Mouse (Mus musculus) T-helper 2 cell (primary cell): ENCODE measurements around the gene Eif5.

ENCODE experiments used
- in situ Hi-C: fragments of 300-600 bp; cut with MboI, MseI; formaldehyde crosslinking; loops from one replicate; pipeline ENCODE4 v1.15.1; 2025; ENCODE audit warnings: high pct_unique_total_duplicates

The Eif5 gene

DNA sequence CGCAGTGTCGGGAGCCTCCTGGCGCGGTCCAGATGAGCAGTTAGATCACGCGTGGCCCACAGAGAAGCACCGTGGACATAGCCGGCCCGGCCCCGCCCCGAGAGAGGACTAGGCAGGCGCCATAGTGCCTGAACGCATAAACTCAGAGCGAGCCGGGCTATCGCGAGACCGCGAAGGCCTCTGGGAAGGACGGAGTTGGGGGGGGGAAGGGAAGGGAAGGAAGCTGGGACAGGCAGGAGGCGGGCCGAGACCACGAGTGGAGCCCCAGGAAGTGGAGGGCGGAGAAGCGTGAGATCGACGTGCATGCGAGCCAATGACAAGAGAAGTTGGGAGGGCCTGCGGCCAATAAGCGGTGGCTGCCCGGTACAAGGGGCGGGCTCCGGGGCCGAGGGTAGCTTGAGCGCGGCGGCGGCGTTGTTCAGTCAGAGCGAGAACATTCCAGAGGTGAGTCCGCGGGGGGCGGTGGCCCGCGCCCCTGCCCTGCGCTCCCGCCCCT, at the start of gene Eif5:
Gene Eif5, plus strand, starts transcription at position 221 of the 496 bp plus-strand sequence.
- in situ Hi-C loops: loop anchor here (10.0 kb wide), 1 partner anchor 843 kb away; no protein-coding TSS in a partner anchor

GRCm38 (mm10) chr12:111489261-111489865, 48.5 kb upstream of the Eif5 start:
- in situ Hi-C loops: no loop called here

DNA sequence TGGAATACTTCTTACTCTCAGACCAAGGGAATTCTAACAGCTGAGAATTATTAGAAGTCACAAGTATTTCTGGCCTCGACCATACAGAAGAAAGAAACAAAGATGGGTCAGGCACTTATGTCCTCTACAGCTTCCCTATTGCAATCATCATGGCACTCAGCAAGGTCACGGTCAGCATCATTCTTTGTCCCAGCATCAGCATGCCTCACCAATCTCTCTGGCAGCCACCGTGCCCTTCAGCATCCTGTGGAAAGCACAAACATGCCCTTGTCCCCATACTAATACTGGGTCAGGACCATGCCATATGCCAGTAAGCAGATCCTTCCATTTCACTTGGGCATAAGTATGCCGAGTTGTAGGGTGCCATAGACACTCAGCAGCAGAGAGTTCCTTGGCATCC, 42.9 kb upstream of the Eif5 start:
- in situ Hi-C loops: no loop called here

- in situ Hi-C loops: no loop called here
Measured at GRCm38 (mm10) chr12:111497076-111497475, 40.7 kb upstream of the Eif5 start.

GRCm38 (mm10) chr12:111499617-111500016, 38.2 kb upstream of the Eif5 start:
- in situ Hi-C loops: loop anchor here (10.0 kb wide), 1 partner anchor 365 kb away; no protein-coding TSS in a partner anchor

DNA sequence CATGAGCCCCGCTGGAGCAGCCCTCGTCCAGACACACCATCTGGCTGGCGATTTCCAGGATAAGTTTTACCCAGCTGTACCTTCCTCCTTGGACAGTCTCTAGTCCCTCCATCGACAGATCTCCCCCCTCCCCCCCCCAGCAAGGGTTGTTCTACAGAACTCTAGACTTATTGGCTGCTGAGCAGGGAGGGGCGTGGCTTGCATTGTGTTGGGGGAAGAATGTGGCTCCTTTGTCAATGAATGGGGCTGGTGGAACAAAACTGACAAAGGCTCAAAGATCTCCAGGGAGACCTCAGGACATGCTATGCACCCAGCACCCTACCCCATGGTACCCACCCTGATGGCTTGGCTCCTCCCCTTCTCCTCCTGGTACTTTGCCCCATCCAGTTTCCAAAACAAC, 37.1 kb upstream of the Eif5 start:
- in situ Hi-C loops: loop anchor here (10.0 kb wide), 1 partner anchor 366 kb away; no protein-coding TSS in a partner anchor

GRCm38 (mm10) chr12:111503063-111503567, 34.7 kb upstream of the Eif5 start:
- in situ Hi-C loops: loop anchor here (10.0 kb wide), 1 partner anchor 368 kb away; no protein-coding TSS in a partner anchor

- in situ Hi-C loops: loop anchor here (10.0 kb wide), 1 partner anchor 369 kb away; no protein-coding TSS in a partner anchor
Measured at GRCm38 (mm10) chr12:111503571-111503970, 34.2 kb upstream of the Eif5 start.

GRCm38 (mm10) chr12:111504904-111505303, 32.9 kb upstream of the Eif5 start:
- in situ Hi-C loops: loop anchor here (10.0 kb wide), 1 partner anchor 370 kb away; no protein-coding TSS in a partner anchor

- in situ Hi-C loops: loop anchor here (10.0 kb wide), 1 partner anchor 372 kb away; no protein-coding TSS in a partner anchor
Measured at GRCm38 (mm10) chr12:111507001-111507400, 30.8 kb upstream of the Eif5 start.

DNA sequence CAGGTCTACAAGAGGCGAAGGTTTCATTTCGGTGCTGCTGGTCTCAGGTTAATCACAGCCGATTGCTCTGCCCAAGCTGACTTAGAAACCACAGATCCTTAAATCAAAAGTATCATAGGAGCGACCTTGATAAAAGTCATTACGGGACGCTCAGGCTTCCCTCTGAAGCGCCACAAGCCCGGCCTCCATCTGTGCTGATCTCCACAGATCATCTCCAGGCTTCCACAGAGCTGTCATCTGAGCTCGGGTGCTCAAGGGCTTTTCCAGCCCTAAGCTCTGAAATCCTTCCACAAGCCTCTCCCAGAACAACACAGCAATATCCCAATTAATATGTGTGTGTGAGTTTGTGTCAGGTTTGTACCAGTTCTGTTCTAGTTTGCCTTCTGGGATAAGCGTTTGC, 29.9 kb upstream of the Eif5 start:
- in situ Hi-C loops: loop anchor here (10.0 kb wide), 1 partner anchor 373 kb away; no protein-coding TSS in a partner anchor

DNA sequence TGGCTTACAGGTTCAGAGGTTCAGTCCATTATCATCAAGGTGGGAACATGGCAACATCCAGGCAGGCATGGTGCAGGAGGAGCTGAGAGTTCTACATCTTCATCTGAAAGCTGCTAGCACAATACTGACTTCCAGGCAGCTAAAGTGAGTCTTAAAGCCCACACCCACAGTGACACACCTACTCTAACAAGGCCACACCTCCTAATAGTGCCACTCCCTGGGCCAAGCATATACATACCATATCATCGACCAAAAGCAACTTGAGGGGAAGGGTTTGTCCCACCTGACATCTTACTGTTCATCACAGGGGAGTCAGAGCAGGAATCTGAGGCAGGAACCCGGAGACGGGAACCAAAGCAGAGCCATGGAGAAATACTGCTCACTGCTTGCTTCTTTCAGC, 29.4 kb upstream of the Eif5 start:
- in situ Hi-C loops: loop anchor here (10.0 kb wide), 1 partner anchor 374 kb away; no protein-coding TSS in a partner anchor

DNA sequence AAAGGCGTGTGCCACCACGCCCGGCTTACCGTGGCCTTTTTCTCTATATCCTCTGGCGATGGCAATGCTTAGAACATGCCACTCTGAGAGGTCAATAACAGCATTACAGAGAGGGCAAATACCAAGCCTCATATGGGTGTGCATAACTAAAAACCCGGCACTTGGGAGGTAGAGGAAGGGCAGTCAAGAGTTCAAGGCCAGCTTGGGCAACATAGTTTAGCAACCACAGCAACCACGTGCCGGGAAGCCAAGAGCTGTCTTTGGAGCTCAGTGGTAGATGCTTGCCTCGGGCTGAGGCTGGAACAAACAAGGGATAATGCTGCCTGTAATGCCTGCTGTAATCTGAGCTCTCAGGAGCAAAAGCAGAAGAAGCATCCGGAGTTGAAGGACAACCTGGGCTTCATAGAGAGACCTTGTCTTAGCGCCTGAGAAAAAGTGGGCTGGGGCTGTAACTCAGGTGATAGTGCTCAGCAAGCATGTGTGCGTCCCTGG, 25.2 kb upstream of the Eif5 start:
- in situ Hi-C loops: no loop called here

- in situ Hi-C loops: no loop called here
Measured at GRCm38 (mm10) chr12:111513673-111514072, 24.1 kb upstream of the Eif5 start.

GRCm38 (mm10) chr12:111514231-111514792, 23.5 kb upstream of the Eif5 start:
- in situ Hi-C loops: no loop called here

DNA sequence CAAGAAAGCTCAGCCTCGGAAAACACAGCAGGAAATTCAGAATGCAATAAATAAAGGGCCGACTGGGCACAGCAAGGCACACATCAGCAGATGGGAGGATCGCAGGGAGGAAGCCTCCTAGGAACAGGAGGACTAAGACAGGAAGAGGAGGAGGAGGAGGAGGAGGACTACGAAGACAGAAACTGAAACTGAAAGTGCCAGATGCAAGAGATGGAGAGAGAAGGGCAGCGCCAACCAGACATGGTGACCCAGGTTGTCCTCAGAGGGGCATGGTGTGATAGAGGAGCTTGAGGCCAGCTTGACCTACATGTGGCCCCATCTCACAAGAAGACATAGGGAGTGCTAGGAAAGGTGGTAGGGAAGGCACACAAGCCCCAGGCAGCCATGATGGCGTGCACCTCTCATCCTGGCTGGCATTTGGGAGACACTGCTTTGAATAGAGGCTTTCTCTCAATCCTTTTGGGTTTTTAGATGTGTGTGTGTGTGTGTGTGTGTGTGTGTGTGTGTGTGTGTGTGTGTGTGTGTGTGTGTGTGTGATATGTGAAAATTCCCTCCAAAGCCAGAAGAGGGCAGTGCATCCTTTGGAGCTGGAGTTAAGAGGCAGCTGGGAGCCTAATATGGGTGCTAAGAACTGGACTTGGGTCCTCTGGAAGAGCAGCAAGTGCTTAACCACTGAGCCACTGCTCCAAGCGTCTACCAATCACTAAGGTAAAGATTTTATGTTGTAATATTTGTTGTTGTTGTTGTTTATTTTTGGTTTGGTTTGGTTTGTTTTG, 22.8 kb upstream of the Eif5 start:
- in situ Hi-C loops: loop anchor here (5.0 kb wide), 1 partner anchor 98 kb away; the partner anchor contains the start of gene Exoc3l4

DNA sequence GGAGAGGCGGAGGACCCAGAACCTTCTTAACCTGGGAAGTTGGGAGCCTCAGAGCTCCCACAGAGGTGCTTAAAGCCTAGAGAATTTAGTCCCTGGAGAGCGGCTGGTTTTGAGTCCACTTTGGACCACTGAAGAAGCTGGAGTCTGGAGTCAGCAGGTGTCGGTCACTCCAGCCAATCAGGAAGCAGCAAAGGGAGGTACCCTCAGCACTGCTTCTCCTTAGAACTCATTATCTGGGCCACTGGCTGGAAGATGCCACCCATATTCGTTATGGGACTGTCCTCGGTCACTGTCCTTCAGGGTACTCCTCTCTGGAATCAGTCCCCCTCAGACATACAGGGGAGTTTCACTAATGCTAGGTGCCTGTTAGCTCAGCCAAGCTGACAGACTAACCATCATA, 21.9 kb upstream of the Eif5 start:
- in situ Hi-C loops: loop anchor here (5.0 kb wide), 1 partner anchor 99 kb away; the partner anchor contains the start of gene Exoc3l4

DNA sequence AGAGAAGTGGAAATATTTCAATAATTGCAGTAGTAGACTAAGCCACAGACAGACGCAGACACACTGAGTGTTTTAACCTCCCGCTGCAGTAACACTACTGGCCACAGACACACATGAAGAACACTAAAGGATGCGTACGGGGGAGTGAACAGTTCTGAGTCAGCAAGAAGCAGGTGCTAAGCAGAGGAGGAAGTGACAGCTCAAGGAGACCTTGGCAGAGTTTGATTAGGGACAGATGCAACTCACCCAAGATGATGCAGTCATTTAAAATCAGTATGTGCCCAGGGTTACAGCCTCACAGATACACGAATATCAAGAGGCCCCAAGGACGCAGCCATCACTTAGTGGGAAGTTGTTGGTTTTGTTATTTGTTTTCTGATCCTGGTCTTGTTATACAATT, 21.0 kb upstream of the Eif5 start:
- in situ Hi-C loops: loop anchor here (5.0 kb wide), 1 partner anchor 100 kb away; the partner anchor contains the start of gene Exoc3l4

- in situ Hi-C loops: loop anchor here (5.0 kb wide), 1 partner anchor 101 kb away; the partner anchor contains the start of gene Exoc3l4
Measured at GRCm38 (mm10) chr12:111517901-111518300, 19.9 kb upstream of the Eif5 start.

- in situ Hi-C loops: loop anchor here (5.0 kb wide), 1 partner anchor 101 kb away; the partner anchor contains the start of gene Exoc3l4
Measured at GRCm38 (mm10) chr12:111518391-111518790, 19.4 kb upstream of the Eif5 start.

DNA sequence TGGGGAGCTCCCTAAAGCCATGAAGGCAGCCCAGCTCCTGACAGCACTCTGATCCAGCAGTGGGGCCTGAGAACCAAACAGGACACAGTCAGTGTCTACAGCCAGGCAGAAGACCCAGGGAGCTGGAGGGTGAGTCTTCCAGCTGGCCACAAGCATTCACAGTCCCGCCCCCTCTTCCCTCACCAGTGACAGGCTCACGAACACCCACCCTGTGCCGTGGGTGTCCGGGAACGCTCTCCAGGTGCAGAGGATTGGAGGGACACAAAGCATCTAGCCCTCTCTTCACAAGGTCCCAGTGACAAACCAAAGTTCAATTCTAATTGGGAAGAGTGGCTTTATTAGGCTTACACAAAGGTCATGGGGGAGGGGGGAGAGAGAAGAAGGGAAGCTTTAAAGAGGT, 18.0 kb upstream of the Eif5 start:
- in situ Hi-C loops: loop anchor here (5.0 kb wide), 1 partner anchor 103 kb away; the partner anchor contains the start of gene Exoc3l4
